Mouse (Mus musculus): ENCODE measurements around the gene Cfap161.
A peak's percentile ranks its signal among the peaks of the same experiment; 100 is the strongest.

Cfap161 gene

DNA sequence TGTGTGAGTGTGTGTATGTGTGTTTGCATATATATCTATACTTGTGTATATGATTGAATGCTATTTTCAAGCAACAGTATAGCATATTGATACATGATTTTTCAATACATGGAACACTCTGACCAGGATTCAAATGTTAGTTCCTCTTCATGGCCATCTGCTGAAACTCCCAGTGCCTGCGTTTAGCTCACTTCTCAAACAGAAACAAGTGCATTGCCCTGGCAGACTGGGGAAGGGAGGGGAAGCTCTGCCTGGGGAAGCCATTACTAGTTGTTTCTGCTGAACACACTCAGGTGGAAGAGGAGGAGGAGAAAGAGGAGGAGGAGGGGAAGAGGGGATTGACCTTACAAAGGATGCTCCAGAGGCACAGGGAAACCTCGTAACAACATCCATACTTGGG is 52.7 kb downstream of the Cfap161 start:
- DNase-seq (ENCODE audit: extremely low spot score, low spot score): no peak

DNA sequence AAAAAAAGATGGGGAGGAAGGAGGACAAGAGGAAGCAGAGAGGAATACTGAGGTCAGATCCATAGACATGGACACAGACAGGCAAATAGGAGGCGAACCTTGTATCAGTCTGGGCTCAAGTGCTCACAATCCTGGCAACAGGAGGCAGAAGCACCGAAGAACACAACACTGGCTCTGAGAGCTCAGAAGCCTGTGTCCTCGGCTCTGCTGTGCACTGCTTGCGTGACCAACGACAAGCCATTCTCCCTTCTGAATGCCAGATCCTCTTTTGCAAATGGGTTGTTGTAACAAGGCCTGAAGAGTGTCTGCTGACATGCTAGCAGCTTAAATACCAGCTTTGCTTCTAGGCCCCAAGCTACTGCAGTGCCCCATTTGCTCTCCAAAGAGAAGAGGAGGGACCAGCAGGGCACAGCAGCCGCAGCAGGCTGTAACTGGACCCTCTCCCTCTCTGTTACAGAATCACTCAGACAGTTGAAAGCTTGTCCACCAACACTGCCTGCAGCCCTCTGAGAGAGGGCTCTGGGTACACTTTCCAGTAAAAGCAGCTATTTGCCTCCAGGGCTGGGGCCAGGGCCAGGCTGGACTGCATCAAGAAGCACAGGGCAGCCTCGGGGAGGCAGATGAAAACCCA is 54.9 kb downstream of the Cfap161 start:
- DNase-seq (ENCODE audit: extremely low spot score, low spot score): no peak

DNA sequence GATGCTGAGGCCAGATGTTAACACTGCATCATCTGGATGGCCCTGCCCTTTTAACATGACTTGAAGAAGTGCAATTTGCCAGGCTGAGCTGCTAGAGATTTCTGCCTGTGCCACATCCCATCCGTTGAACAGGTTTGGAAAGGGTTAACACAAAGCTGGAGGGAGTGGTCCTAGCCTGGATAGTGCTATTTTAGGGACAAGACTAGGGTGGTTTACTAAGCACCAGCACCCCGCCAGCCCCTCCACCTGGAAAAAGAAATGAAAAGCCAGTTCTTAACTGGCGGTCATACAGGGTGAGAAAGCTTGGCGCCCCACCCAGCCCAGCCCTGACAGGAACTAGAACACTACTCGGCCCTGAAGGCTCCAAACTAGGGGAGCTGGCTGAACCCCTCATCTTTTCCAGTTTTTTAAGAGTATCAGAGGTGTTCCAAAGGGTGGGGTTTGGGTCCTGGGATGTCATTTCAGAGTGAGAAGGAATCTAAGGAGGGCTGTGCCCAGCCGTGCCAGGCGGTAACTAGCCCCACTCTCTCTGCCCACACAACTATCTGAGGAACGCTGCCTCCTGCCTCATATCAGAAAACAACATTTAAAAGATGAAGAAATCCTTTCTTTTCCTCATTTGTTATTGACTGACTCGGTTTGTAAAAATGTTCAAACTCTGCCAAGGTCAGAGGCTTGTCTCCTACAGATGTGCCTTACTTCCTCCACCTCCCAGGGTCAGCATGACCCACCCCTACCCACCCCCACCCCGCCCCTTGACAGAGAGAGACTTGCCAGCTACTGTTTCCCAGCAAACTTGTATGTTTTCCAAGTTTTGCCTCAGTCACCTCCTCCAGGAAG is 55.8 kb downstream of the Cfap161 start:
- DNase-seq (ENCODE audit: extremely low spot score, low spot score): no peak

DNA sequence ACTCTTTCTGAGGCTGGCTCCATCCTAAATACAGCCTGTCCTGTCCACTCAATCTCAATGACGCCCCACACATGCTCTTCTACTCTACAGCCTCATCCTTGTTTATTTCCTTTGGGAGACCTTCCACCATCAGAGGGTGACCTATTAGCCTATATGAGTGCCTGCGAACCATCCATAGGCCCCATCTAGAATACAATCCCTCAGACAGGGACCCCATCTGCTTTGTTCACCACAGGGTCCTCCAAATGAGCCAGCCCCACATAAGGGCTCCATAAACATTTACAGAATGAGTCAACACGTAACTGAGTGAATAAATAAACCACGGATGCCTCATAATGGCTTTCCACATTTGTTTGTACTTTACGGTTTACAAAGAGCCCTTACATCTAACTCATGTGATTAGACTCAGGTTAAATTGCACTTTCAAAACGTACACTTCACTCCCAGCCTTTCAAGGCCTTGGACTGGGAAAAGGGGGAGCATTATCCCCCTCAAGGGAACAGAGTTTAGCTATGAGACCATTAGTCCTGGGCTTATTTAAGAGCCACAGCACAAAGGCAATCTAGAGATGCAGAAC is 56.7 kb downstream of the Cfap161 start:
- no peak for DNase-seq (ENCODE audit: extremely low spot score, low spot score)

DNA sequence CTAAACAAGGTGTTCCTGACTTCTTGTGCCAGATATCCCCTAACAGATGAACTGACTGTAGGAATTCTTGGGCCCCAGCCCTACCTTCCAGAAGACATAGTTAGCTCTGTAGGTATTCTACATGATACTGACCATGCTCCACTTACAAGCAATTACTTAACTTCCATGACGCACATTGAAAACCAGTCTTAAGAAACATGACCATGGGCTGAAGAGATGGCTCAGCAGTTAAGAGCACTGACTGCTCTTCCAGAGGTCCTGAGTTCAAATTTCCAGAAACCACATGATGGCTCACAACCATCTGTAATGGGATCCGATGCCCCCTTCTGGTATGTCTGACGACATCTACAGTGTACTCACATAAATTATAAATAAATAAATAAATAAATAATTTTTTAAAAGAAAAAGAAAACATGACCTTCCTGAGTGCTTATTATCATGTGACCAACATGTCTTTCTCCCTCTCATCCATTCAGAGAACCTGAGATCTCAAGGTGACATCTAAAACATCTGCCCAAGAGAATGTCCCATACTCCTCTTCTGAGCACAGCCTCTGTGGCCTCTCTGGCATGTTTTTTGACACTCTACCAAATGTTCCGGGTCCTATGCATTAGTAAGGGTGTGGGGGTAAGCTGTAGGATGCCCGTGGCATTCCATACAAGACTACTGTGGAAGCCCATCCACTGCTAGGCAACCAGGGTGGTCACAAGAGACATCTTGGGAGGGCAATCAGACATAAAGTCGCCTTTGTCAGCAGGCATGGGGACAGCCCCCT is 58.2 kb downstream of the Cfap161 start:
- peak; percentile 10 for DNase-seq (ENCODE audit: extremely low spot score, low spot score)

DNA sequence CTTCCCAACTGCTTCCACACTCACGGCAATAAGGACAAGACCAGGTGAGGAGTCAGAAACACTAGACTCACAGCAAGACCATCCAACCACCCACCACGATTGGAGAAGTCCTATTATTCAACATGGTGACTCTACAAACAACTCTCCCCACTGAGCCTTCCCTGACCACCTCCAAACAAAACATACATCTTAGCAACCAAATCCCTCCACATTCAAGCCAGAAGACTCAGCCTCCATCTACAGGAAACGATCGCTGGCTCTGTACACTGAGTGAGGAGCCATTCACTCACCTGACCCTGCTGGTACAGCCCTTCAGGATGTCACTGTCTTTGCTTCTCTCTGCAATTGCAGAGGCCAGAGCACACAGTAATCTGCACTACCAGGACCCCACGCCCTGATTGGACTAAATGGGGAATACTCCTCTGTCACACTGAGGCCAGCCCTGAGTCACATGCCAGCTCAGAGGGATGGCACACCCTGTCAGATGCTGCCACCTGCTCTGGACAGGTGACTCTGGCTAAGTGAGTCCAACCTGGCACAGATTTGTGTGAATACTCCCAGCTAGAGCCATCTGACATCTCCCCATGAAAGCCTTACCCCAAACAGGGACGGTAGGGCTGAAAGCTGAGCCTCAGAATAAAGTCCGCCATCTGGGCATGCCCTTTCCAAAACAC is 59.4 kb downstream of the Cfap161 start:
- peak; percentile 7 for DNase-seq (ENCODE audit: extremely low spot score, low spot score)

DNA sequence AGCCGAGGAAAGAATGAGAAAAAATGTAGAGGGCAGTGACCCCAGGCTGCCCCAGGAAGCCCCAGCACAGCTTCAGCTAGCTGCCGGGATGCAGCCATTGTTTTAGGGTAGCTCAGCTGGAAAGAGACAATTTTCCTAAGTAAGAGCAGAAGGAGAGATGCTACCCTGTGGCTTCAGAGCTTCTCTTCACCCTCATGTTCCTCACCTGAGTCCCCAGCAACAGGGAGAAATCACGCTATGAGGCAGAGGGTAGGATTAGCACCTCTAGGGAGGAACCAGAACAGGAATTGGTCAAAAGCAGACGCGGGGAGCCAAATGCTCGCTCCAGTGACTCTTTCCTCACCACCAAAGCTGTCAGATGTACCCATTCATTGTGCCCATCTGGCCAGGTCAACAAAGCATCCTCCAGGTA is 60.0 kb downstream of the Cfap161 start:
- no peak for DNase-seq (ENCODE audit: extremely low spot score, low spot score)

DNA sequence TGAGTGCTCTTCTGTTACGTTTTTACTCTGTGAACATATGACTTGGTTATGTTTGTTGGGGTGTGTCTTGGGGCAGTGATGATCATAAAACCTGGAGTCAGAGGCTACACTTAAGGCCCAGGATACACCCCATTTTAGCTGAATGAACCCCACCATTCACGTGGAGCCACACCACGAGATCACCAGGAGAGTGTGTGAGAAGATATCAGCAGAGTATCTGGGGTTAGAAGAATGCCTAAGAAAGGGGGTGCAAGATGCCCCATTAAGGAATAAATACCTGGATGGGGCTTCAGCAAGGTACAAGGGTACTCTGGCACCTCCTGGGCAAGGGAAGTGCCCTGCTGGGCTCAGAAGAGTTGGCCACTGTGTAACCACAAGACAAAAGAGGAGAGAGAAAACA is 60.4 kb downstream of the Cfap161 start:
- DNase-seq (ENCODE audit: extremely low spot score, low spot score): no peak

DNA sequence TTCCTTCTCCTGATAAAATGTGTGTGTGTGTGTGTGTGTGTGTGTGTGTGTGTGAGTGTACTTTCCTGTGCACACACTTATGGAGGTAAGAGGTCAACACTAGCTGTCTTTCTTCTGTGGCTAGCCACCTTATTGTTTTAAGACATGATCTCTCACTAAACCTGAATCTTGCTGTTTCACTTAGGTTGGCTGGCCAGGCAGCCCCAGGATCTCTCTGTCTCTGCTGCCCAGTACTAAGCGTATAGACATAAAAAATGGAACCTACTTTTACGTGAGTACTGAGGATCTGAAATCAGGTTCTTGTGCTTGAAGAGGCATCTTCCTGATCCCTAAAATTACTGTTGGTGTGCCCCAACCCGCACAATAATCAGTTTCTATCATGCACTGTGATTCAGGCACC is 61.9 kb downstream of the Cfap161 start:
- no peak for DNase-seq (ENCODE audit: extremely low spot score, low spot score)

DNA sequence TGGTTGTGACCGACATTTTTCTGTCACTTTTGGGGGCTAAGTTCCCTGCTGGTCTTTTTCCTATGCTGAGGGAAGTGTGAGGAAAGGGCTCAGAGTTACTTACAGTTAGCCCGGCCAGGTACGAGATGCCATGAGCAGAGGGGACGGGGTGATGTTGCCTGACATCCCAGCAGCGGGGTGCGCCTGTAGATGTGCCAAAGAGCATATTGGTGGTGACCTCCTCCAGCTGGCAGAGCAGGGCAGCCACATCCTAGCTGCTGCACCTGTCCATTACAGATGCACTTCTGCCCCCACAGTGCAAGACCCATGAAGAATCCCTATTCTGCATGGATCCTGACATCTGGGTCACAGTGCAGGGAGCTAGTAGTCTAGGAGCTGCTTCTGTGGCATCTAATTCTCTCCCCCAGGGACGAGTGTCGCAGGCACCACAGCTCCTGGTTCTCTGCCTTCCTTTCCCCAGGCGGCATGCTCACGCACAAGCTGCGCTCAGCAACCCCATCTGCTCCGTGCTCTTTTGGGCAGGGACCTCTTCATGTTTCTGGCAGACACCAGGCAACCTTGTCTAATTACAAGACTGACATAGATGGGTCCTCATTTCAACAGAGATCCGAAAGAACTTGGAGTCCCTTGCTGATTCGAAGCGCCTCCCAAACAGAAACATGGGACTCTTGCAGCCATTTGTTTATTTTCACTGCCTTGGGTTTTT is 62.6 kb downstream of the Cfap161 start:
- peak; percentile 8 for DNase-seq (ENCODE audit: extremely low spot score, low spot score)

DNA sequence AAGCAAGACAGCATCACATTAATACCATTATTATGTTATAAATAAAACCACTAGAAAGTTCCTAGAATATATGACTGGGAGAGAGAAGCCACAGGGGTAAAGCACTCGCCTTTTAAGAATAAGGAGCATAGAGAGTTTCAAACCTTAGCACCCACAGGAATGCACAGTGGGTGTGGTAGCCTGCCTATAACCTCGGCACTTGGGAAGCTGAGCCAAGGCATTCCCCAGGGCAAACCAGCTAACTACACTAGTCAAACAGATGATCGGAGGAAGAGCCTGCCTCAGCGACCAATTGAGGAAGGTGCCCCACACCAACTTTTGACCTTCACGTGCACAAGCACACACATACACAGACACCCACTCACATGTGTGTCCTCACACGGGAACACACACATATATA is 63.4 kb downstream of the Cfap161 start:
- DNase-seq (ENCODE audit: extremely low spot score, low spot score): no peak

DNA sequence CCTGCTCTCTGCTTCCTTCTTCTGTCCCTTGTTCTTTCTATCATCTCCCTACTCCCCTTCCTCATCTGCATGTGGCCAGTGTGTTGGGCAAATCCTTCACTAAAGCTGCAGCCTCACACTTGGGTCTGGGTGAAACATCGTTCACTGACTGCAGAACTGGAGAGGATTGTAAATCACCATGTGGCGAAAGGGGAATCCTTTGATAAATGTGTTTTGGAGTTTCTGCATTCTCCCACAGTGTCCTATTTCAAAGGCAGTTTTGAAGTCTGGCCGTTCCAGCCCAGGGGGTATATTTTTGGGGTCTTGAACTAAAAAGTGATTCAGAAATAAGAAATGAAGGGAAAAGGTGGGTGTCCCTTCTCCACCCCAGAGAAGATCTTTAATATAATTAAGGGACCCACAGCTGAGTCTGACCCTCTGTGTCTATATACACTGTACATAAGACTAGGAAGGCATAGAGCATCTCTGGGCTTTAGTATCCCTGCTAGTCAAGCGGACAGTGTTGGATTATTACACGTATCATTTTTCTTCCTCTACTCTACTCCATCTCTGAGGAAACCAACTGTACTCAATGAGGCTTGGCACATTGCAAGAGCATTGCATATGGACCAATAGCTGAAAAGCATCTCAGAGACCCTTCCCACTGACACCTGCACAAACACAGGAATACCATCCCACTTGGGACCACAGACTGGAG is 67.6 kb downstream of the Cfap161 start:
- DNase-seq (ENCODE audit: extremely low spot score, low spot score): no peak

DNA sequence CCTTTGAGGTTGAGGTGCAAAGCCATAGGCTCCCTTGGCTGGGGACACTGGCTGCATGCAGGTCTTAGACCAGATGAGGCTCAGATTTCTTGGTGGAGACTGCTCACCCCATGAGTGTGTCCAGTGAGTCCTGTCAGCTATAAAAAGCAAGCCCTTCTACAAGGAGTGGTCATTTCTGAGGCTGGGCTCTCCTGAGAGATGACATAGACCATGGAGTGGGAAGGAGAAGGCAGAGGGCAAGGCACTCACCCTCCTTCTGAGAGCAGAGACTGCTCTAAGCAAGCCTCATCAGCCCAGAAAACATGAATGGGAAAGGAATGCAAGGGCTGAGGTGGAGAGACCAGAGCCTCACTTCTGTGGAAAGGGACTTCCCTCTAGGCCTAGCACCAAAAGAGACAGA is 68.9 kb downstream of the Cfap161 start:
- no peak for DNase-seq (ENCODE audit: extremely low spot score, low spot score)

DNA sequence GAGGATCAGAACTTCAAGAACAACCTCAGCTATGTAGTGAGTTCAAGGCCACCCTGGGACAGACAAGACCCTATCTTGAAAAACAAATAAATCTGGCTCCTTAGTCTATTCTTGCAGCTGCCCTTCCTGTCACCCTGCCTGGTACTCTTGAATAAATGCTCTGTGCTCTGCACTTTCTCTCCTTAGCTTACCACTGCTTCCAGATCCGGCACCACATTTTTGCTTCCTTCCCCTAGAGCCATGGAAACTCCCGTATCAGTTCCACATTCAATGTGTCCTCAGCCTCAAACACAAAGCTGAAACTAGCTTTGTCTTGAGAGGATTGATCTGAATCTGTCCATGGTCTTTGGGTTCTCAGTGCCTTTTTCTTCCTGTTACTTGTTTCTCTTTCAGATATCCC is 70.1 kb downstream of the Cfap161 start:
- DNase-seq (ENCODE audit: extremely low spot score, low spot score): peak; percentile 11
